Mouse (Mus musculus) right cerebral cortex, adult 18-20 months (tissue): Measurements from ENCODE around the gene Olfr126.

Experiments
- DNase-seq: peaks from one replicate; pipeline ENCODE4 v3.0.0; 2022; ENCODE audit warnings: mixed read lengths

The Olfr126 gene

GRCm38 (mm10) chr17:37847183-37847582 is at the start of gene Olfr126:
Gene Olfr126 (plus strand): TSS chr17:37847483.
- no peak for DNase-seq

GRCm38 (mm10) chr17:37799588-37799987 is 47.7 kb upstream of the Olfr126 start, which contains the start of gene Olfr124:
Gene Olfr124 (plus strand): TSS chr17:37799888.
- no peak for DNase-seq

- no peak for DNase-seq
These were observed 14.6 kb upstream of the Olfr126 start, which contains the start of gene Olfr125 for GRCm38 (mm10) chr17:37832649-37833048. Gene Olfr125 (plus strand): TSS chr17:37832949.

- DNase-seq, result no peak
These were observed 16.6 kb downstream of the Olfr126 start for GRCm38 (mm10) chr17:37863901-37864300.

GRCm38 (mm10) chr17:37869676-37870205 is 22.5 kb downstream of the Olfr126 start:
- no peak for DNase-seq

- no peak for DNase-seq
These were observed 26.5 kb downstream of the Olfr126 start for GRCm38 (mm10) chr17:37873830-37874229.

GRCm38 (mm10) chr17:37900137-37900536 is 52.9 kb downstream of the Olfr126 start, which contains the start of gene Olfr127:
Gene Olfr127 (plus strand): TSS chr17:37900437.
- no peak for DNase-seq
